Mouse (Mus musculus) myocyte (in vitro differentiated cells): ENCODE results near the gene Cobll1.

ENCODE experiments used
- CEBPB ChIP-seq: IDR thresholded peaks from 2 replicates; pipeline ENCODE4 v1.6.1; 2011; ENCODE audit warnings: mild to moderate bottlenecking, moderate library complexity; ENCODE audit not compliant: poor library complexity, insufficient read depth, severe bottlenecking
- MAX ChIP-seq: IDR thresholded peaks from one replicate; pipeline ENCODE4 v1.6.1; 2011; ENCODE audit warnings: low read depth, mild to moderate bottlenecking, control low read depth
- POLR2A ChIP-seq: IDR thresholded peaks from one replicate; pipeline ENCODE4 v1.6.1; 2011; ENCODE audit warnings: low read depth, mild to moderate bottlenecking, control low read depth, moderate library complexity; ENCODE audit not compliant: insufficient read length
- POLR2AphosphoS2 ChIP-seq: IDR thresholded peaks from one replicate; pipeline ENCODE4 v1.6.1; 2011; ENCODE audit warnings: low read depth, control low read depth; ENCODE audit not compliant: insufficient read length
- SRF ChIP-seq: IDR thresholded peaks from one replicate; pipeline ENCODE4 v1.6.1; 2011; ENCODE audit warnings: low read depth; ENCODE audit not compliant: control insufficient read depth, insufficient read length
- TCF12 ChIP-seq: IDR thresholded peaks from one replicate; pipeline ENCODE4 v1.6.1; 2011; ENCODE audit warnings: mild to moderate bottlenecking, control low read depth; ENCODE audit not compliant: poor library complexity, insufficient read depth, severe bottlenecking
- TCF3 ChIP-seq: IDR thresholded peaks from one replicate; pipeline ENCODE4 v1.6.1; 2011; ENCODE audit warnings: low read depth, control low read depth; ENCODE audit not compliant: insufficient read length
- USF1 ChIP-seq: IDR thresholded peaks from one replicate; pipeline ENCODE4 v1.6.1; 2011; ENCODE audit warnings: low read depth, mild to moderate bottlenecking, control low read depth, moderate library complexity

DNA sequence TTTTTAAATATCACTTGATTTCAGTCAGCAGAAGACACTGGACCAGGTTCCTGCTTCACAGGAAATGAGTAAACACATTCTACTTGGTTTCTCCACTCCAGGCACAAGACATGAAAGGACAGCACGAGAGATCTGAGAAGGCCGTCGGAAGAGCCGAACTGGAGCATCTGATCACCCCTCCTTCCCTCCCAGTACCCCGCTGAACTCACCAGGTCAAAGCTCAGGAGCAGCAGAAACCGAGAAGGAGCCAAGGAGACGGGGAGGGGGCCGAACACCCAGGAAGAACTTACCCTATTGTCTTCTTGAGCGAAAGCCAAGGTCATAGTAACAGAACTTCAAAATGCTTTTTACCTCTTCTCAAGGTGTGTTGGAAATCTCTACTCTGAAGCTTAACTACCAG is 39.5 kb downstream of the Cobll1 start:
- TF ChIP-seq USF1: no peak
- TF ChIP-seq SRF: no peak
- TF ChIP-seq POLR2A: no peak
- TF ChIP-seq TCF12: no peak
- no peak for TF ChIP-seq TCF3
- no peak for TF ChIP-seq POLR2AphosphoS2
- no peak for TF ChIP-seq CEBPB
- TF ChIP-seq MAX: no peak
